Mouse (Mus musculus) A20 (cell line): ENCODE measurements at regions not wholly inside any gene's neighbourhood (a gene's known extent, or its start where the extent isn't known, plus 50 kb on each side); places are given as distances from the start of the nearest gene placed in this dataset.

Source experiments
- DNase-seq: peaks from one replicate; pipeline ENCODE4 v3.0.0-alpha.2; 2011; ENCODE audit warnings: low read depth, low spot score

DNA sequence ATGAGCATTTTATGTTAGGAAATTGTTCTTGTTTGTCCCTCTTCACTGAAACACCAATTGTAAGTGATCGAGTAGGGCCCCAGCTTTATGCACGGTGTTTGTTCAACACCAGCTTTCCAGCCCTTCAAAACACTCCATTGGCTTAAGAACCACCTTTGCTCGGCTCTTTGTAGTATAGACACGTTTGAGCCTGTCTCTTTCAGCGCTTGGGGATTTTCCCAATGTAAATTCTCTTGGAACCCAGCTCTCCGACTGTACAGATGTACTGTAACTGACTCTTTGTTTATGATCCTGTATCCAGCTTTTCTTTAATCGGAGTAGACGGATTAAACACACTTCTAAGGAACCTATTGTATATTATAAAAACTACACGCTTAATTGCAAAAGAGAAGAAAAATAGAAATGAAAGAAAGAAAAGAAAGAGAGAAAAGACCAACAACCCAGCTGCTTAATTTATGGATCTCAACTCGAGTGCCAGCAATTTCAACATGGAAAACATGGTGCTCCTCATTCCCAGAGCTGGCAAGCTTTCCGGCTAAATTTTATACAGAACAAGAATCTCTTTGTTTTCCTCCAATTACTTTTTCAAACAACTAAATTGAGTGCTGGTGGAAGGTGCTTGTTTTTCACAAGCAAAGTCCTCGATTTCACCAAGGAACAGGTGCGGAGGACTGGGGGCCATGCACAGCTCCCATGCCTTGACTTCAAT lies 430.4 kb downstream of the Adgrl2 start:
- no peak for DNase-seq

- DNase-seq: no peak
Measured at GRCm38 (mm10) chr3:148558592-148559157, 431.7 kb downstream of the Adgrl2 start.

DNA sequence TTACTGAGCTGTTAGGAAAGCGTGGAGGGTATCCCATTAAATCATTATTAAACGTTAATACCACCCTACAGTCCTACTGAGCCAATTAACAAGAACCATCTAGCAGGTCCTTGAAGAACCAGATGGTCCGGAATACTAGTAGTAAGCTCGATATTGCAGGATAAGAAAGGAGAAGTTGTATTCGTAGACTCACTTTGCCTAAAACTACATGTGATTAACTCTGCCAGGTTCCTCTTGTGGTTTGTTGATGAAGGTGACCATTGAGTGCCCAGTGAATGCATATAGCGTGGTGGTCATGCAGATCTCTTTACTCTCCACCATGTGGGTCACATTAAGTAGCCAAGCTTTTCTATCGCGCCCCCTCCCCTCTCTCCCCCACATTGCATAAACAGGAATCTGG lies 435.0 kb downstream of the Adgrl2 start:
- no peak for DNase-seq

DNA sequence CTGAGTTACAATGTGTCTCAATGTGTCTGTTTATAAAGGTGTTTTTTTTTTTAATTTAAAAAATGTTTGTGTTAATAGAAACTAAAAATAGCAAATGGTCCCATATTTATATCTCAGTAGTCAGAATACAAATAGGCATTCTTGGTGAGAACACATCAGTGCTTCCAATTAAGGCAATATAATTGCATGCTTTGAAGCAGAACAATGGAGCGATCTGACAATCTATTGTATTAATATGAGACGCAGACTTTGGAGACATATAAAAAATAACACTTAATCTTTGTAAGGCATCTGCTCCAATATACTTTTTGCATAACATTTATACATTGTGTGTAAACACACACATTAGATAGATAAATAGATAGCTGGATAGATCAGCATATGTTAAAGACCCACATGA lies 439.6 kb downstream of the Adgrl2 start:
- no peak for DNase-seq

- no peak for DNase-seq
Measured at GRCm38 (mm10) chr3:148544929-148545328, 445.4 kb downstream of the Adgrl2 start.

DNA sequence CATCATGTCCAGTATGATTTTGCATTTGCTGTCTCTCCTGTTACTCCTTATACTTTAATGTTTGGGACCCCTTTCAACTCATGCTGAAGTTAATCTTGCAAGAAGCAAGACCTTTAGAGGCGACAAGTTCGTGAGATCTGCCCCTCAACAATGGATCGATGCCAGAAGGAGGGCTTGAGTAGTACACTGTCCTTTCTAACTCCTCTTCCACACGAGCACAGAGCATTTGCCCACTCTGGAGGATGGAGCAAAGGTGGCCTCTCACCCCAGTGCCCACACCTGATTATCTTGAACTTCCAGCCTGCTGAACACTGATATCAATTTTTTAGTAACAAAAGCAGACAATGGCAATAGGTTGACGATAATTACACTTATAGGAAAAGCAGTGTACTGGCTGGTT lies 448.1 kb downstream of the Adgrl2 start:
- DNase-seq: no peak

- DNase-seq: no peak
Measured at GRCm38 (mm10) chr3:148537669-148538271, 452.6 kb downstream of the Adgrl2 start.

DNA sequence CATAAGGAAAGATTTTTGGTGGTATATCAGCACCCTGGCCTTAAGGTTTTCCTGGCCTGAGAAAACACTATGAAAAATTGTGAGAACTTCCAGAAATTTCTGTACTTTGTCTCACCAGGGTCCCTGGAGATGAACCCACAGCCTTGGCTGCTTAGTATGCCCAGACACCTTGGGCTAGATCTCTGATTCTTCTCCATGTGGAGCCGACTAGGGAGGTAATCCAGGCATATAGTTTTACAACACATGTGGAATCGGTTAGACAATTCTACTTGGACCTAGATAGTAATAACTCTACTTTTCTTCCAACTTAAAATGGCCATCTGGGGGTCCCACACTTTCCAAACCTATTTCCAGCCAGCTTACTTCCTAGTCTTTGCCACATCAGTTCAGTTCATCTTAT lies 460.5 kb downstream of the Adgrl2 start:
- no peak for DNase-seq

DNA sequence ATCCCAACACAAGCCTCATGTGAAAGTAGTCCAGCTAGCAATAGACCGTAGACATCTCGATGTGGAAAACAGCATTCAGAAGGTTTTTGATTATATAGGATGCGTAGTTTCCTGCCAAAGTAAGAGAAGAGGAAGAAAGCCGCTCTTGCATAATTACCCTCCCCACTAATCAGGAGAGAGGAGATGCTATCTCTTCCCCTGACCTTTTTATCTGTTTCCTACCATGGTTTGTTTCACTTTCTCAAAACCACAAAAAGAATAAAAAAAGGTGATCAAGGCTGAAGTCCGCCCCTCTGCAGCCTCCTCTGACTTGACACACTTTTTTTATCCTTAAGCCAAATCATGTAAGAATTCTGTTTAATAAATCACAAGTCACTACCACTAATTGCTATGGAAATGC lies 480.0 kb downstream of the Adgrl2 start:
- no peak for DNase-seq

DNA sequence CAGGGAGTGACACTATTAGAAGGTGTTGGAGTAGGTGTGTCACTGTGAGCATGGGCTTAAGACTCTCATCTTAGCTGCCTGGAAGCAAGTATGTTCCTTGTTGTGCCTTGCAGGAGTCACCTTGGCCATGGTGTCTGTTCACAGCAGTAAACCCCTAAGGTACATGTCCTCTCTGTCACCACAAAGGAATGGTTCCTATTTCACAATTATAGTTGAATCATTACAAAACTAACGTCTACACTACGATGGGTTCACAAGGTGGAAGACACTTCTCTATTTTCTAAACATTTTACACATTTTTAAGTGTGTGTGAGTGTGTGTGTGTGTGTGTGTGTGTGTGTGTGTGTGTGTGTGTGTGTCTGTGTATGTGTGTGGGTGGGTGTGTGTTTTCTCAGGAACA lies 485.4 kb downstream of the Adgrl2 start:
- peak; percentile 44 for DNase-seq

GRCm38 (mm10) chr3:148503432-148503831 lies 486.9 kb downstream of the Adgrl2 start:
- no peak for DNase-seq

GRCm38 (mm10) chr3:148501801-148502200 lies 488.6 kb downstream of the Adgrl2 start:
- DNase-seq: no peak

DNA sequence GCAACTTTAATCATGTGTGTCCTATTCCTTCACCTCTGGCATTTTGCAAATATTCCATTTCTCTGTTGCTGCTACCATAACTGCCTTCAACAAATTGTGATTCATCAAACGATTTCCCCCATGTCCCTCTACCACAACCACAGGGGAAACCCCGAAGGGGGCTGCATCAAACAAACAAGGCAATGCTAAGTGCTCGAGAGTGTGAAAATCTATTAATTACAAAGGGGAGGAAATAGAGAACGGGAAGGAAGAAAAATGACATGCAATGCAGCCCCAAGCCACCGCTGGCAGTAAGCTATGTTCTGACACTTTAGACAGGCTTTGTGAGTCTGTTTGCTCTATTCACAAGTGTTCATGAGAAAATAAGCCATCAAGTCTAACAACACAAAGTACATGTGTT lies 493.7 kb downstream of the Adgrl2 start:
- DNase-seq: no peak

- DNase-seq: peak; percentile 50
Measured at GRCm38 (mm10) chr3:148491287-148491686, 499.1 kb downstream of the Adgrl2 start.

GRCm38 (mm10) chr3:148489201-148489600 lies 501.2 kb downstream of the Adgrl2 start:
- no peak for DNase-seq

- no peak for DNase-seq
Measured at GRCm38 (mm10) chr3:148487949-148488348, 502.4 kb downstream of the Adgrl2 start.

DNA sequence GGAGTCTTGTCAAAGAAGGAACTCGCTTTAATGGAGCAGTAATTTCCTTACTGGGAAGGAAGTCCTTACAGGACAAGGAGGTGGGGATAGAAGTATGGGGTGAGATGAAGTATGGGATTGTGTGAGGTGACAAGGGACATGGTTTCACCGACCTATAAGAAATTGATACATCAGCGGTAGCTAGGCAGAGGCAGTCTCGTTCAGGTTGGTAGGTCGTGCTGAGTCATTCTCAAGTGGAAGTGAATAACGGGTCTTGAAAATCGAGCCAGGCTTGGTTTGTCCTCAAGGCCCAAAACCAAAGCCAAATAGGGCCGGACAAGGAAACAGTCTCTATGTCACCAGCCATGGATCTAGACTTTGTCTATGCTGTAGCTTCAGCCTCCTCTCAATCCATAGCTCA lies 514.5 kb downstream of the Adgrl2 start:
- no peak for DNase-seq

- DNase-seq: no peak
Measured at GRCm38 (mm10) chr3:148472943-148473444, 517.4 kb downstream of the Adgrl2 start.

GRCm38 (mm10) chr3:148465456-148465855 lies 524.9 kb downstream of the Adgrl2 start:
- DNase-seq: peak; percentile 4

DNA sequence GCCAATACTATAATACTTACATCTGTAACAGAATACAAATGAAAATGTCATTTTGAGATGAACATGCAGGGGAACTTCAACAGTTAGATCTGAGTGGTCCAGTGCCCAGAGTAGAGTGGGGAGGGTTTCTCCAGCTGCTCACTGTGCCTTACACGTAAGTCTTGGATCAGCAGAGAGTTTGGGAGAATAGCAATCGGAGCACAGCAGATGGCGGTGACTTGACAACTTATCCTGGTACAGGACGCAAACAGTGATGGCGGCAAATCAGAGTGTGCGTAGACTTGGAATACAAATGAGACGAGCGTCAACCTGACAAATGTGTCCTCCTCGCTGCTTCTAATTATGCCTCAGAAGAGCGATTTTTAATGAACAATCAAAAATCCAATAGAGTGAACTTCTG lies 527.6 kb downstream of the Adgrl2 start:
- no peak for DNase-seq

DNA sequence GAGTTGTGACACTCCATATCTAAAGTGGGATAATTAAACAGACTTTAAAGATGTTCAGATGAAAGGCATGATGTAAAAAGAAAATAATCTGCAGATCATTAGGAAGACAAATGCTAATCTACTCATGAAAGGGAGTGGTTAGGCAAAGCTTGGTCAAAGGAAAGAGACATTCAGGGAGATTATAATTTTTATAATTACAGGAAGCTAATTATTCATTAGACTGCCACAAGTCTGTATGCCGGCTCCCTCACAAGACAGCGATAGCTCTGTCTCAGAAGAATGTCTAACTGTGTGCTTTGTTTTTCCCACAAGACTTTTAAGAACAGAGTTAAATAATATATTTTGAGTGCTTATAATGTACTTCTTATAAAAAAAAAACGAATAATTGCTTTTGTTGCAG lies 541.5 kb downstream of the Adgrl2 start:
- DNase-seq: no peak

DNA sequence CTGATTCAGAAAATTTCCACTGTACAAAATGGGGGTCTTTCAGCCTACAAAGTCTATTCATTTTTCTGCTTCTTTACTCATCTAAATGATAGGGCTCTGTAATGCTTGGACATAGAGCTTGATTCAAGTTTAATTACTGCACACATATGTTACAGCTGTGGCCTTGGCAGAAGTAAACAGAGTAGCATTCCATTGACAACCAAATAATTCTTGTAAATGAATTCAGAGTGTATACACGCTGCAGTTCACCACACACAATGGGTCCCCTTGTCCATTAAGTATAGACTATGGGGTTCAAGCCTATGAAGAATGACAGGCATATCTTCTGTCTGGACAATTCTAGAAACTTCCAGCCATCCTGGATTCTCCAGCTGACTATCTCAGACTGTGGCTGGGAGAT lies 541.9 kb downstream of the Adgrl2 start:
- no peak for DNase-seq

DNA sequence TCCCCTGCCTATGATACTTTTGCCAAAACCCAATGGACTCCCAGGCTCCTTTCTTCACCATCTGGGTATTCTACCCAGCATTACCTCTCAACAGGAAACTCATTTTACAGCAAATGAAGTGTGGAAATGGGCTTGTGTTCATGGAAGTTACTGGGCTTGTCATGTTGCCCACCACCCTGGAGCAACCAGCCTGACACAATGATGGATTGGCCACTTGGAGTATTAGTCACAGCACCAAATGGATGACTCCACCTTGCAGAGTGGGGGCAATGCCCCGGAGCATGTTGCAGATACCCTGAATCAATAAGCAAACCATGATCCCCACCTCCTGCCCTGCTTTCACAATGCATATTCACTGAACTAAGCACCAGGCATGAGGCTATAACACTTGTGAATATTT lies 543.5 kb downstream of the Adgrl2 start:
- DNase-seq: no peak
